Mouse (Mus musculus) adrenal gland, postnatal 10 days (tissue): ENCODE measurements around the gene Cfl1. TPM values are rescaled to one million over a fixed set of nuclear protein-coding genes. Genes with fewer than 3 reads are reported as not detected.

Experiments used
- DNase-seq: peaks from one replicate; pipeline ENCODE4 v3.0.0; 2021; ENCODE audit warnings: mixed read lengths
- total RNA-seq, 2 experiments: library from RNA; stranded (reverse); gene quantifications; 2 replicates each; pipeline ENCODE4 v1.2.3; 2021

Gene Cfl1
- total RNA-seq, 2 experiments from 2014 or later, result 651 to 659 TPM

DNA sequence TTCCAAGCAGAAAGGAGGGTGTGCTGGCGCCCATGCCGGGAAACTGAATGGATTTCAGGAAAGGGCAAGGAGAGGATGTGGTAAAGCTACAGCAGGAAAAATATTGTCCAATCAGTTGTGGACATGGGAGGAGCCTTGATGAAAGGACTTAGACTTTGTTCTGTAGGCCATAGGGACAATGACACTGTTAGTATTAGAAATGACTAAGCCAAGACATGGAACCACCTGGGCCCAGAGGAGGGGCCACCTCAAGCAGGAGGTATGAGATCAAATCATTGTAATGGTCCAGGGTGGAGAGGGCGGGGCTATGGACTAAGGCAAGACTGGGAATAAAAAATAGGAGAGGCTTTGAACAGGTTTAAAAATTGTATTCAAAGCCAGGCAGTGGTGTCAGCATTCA, 28.5 kb downstream of the Cfl1 start:
- DNase-seq, result no peak

DNA sequence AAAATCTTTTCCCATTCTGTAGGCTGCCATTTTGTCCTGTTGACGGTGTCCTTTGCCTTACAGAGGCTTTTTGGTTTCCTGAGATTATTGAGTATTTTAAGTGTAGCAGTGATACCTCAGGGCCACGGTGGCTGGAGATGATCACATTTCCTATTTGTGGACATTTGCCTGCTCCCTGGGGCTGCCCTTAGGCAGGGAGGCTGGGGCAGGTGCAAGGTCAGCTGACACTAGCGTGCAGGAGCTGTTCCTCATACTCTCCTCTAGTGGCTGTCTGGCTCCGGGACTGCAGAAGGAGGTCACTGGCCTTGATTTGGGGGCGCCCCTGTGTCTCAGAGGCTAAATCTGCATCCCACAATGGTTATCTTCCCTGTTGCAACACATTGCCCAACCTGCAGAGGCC, 34.9 kb downstream of the Cfl1 start:
- DNase-seq, result no peak

DNA sequence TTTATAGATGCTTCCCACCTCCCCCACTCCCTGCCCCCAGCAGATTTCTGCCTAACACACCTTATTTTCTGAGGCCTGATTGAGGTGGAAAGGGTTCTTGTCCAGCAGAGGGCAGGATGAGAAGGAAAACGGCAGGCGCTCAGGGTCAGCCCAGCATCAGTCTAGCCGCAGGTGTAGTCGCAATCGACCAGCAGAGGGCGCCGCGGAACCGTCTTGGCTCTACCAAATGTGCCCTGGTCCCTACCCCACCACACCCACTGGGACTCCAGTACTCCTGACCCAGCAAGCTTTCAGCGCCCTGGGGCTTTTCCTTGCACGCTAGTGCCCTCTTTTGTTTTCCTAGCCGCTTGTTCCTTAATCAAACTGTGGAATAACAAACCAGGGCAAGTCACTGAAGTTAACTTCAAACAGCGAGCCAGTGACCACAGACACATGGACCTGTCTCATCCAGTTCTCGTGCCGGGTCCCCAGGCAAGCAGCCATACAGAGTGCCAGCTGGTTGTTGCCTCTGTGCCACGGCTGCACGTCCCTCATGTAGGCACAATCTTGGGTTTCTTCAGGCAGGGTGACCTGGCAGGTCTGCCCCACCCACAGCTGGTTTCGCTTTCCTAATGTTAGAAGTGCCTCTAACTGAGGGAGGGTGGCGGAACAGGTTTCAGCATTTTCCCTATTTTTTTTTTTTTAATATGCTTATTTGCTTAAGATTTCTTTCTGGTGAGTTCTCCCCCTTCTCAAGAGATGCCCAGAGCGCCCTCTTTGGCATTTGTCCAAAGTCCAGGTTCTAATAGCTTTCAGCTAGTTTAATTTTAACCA, 39.3 kb downstream of the Cfl1 start:
- DNase-seq, result peak; percentile 99

DNA sequence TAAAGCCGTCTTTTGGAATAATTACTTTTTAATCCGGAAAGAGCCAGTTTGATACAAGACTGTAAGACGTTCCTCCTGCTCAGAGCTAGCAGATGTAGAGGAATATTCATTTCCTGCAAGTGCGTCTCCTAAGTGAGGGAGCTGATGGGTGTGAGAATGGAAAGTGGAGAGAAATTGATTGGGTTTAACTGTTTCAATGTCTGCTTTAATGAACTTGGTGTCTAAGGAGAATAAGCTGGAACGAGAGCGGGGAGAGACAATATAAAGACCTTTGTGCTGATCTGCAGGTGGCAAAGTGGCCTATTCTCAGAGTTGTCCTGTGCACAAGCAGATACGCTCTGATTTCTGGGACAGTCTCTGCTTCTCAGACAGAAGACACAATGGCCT, 39.9 kb downstream of the Cfl1 start:
- DNase-seq, result no peak

DNA sequence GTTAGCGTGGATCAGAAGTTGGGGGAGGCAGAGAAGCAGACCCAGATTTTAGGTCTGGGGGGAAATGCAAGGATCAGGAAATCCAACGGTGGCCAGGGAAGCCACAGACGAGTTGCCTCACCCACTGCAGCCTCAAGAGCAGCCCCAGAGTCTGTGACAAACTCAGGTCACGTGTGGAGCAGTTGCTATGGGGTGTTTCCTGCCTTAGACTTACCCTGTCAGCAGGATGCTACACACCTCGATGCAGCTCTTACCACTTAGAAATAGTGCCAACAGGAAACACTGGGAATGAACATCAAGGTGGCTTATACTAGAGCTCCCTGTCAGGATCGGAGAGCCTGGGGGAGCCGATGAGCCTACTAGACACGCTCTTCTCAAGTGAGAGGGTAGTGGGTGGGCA, 42.3 kb downstream of the Cfl1 start:
- DNase-seq, result no peak

DNA sequence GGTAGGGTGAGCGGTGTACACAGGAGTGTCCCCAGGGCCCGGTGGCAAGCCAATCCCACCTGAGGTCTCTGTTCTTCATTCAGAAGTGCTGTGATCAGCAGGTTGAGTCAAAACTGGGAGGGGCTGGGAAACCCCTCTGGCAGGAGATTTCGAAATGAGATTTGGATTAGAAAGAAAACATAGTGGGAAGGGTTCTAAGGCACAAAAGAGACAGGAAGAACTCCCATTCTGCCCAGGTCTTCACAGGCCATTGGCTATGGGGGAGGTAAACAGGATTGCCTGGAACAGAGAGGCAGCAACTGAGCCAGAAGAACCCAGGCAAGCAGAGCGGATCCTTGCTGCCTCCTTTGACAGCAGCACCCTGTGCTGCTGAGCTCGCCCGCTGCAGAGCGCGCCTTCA, 48.5 kb downstream of the Cfl1 start:
- no peak for DNase-seq

DNA sequence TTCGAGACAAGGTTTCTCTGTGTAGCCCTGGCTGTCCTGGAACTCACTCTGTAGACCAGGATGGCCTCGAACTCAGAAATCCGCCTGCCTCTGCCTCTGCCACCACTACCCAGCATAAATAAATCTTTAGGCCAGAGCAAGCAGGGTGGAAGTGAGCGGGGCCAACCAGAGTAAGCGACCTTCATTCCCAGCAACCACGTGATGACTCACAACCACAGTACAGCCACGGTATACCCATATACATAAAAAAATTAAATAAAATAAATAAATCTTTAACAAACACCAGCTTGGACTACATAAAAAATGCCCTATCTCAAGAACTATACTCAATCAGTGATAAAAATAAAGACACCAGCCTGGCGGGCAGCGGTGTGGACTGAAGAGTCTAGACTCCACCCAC, 53.1 kb downstream of the Cfl1 start:
- no peak for DNase-seq

DNA sequence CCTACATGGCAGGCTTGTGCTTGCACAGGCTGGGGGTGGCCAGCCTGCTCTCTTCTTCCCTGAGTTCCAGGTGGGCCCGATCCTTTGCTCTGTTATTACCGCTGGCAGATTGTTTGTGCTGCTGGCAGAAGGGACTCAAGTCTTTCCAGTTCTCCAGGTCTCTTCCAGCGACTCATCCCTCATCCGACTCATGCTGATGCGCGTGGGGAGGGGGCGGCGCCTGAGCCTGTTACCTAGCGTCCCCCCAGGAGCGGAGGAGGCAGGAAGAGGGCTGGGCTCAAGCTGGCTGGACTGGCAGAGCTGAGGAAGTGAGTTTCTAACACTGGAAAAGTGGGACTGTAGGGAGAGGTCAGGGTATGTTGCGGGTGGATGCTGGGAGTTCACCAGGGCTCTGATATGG, 53.8 kb downstream of the Cfl1 start:
- DNase-seq, result no peak

Other genes with a start within 250 kb of the Cfl1 start
- gene Pacs1, start 217.3 kb upstream of the Cfl1 start, total RNA-seq, result 10 to 100 TPM; 23.3 to 28.7 TPM
- gene Sf3b2, start 195.0 kb upstream of the Cfl1 start, total RNA-seq, result 100 to 1,000 TPM; 149 to 167 TPM
- under 1 TPM; 0.27 to 0.51 TPM for gene Gal3st3, start 192.1 kb upstream of the Cfl1 start, total RNA-seq
- not detected for gene Catsper1, start 154.7 kb upstream of the Cfl1 start, total RNA-seq
- gene Cst6, start 140.9 kb upstream of the Cfl1 start, total RNA-seq, result 1 to 10 TPM; 1.4 to 2.4 TPM
- 10 to 100 TPM; 33.6 to 37.8 TPM for gene Eif1ad, start 123.7 kb upstream of the Cfl1 start, total RNA-seq
- gene Banf1, start 123.3 kb upstream of the Cfl1 start, total RNA-seq, result 100 to 1,000 TPM; 165 to 169 TPM
- gene Sart1, start 101.8 kb upstream of the Cfl1 start, total RNA-seq, result 10 to 100 TPM; 63.6 to 65.1 TPM
- gene Tsga10ip, start 87.9 kb upstream of the Cfl1 start, total RNA-seq, result not detected
- 100 to 1,000 TPM; 246 to 264 TPM for gene Drap1, start 65.5 kb upstream of the Cfl1 start, total RNA-seq
- 10 to 100 TPM; 42.5 to 43.8 TPM for gene AI837181, start 65.3 kb upstream of the Cfl1 start, total RNA-seq
- under 1 TPM in 1 of 2 experiments, not detected in 1; 0.18 TPM for gene Fosl1, start 42.9 kb upstream of the Cfl1 start, total RNA-seq
- gene Ccdc85b, start 32.6 kb upstream of the Cfl1 start, total RNA-seq, result 10 to 100 TPM in 1 of 2 experiments, 1 to 10 TPM in 1; 9.4 to 11.5 TPM
- 10 to 100 TPM; 74.9 to 99.3 TPM for gene Fibp, start 29.8 kb upstream of the Cfl1 start, total RNA-seq
- gene Ctsw, start 21.9 kb upstream of the Cfl1 start, total RNA-seq, result 1 to 10 TPM; 1.4 to 1.8 TPM
- gene Efemp2, start 16.5 kb upstream of the Cfl1 start, total RNA-seq, result 10 to 100 TPM; 48.8 to 50.9 TPM
- gene Mus81, start 2.1 kb upstream of the Cfl1 start, total RNA-seq, result 10 to 100 TPM; 25.2 to 27.4 TPM
- gene 1700020D05Rik, start 13.3 kb downstream of the Cfl1 start, total RNA-seq, result 1 to 10 TPM; 1.2 to 2.7 TPM
- gene Snx32, start 20.1 kb downstream of the Cfl1 start, total RNA-seq, result 10 to 100 TPM in 1 of 2 experiments, 1 to 10 TPM in 1; 8.0 to 12.3 TPM
- not detected for gene Ovol1, start 70.2 kb downstream of the Cfl1 start, total RNA-seq
- gene Ap5b1, start 77.6 kb downstream of the Cfl1 start, total RNA-seq, result 1 to 10 TPM; 6.3 to 7.3 TPM
- 100 to 1,000 TPM in 1 of 2 experiments, 10 to 100 TPM in 1; 98.8 to 108 TPM for gene Rnaseh2c, start 111.4 kb downstream of the Cfl1 start, total RNA-seq
- gene Kat5, start 119.8 kb downstream of the Cfl1 start, total RNA-seq, result 10 to 100 TPM; 49.9 to 52.2 TPM
- 10 to 100 TPM; 54.1 to 55.7 TPM for gene Rela, start 147.0 kb downstream of the Cfl1 start, total RNA-seq
- gene Sipa1, start 173.3 kb downstream of the Cfl1 start, total RNA-seq, result 10 to 100 TPM; 52.5 to 68.0 TPM
- 10 to 100 TPM; 49.2 to 50.6 TPM for gene Map3k11, start 198.3 kb downstream of the Cfl1 start, total RNA-seq
- 10 to 100 TPM; 54.8 to 85.4 TPM for gene Pcnx3, start 198.5 kb downstream of the Cfl1 start, total RNA-seq
- gene Kcnk7, start 213.9 kb downstream of the Cfl1 start, total RNA-seq, result not detected
- 10 to 100 TPM; 29.8 to 48.9 TPM for gene Ehbp1l1, start 235.9 kb downstream of the Cfl1 start, total RNA-seq
- 10 to 100 TPM; 47.0 to 59.8 TPM for gene Fam89b, start 239.2 kb downstream of the Cfl1 start, total RNA-seq